Mouse (Mus musculus) effector memory CD4-positive, alpha-beta T cell, adult 5 months (primary cell): ENCODE data around the gene Cd53. TPM values are rescaled to one million over a fixed set of nuclear protein-coding genes. Genes with fewer than 3 reads are reported as not detected.

Experiments
- polyA plus RNA-seq: library from polyadenylated mRNA; unstranded; fragments of 100-300 nt; shearing (Covaris generic); gene quantifications from one replicate; pipeline ENCODE4 v1.2.1, GENCODE M21; 2017

Cd53 gene
- 1,173 TPM for polyA plus RNA-seq

GRCm38 (mm10) chr3:106789930-106790329 lies at the start of gene Cd53:
Cd53 (minus strand) TSS chr3:106790149.

DNA sequence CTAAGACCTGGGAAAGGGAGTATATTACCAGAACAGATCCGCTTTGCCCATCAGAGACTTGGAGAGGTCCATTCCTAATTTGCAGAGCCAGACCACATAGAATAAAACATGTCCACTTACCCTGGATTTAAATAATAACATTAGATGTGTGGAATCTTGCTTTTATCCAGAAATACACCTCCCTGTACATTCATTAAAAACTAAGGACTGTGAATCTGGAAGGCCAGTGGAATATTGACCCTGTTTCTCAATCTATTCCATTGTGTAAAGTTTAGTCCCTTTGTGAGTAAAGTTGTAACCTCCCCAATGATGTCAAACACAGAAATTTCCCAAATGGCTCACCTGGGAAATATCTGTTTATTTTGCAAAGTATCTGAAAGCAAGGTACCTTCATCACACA lies 36.2 kb upstream of the Cd53 start, which contains the start of gene Olfr266:
Gene Olfr266, minus strand, starts transcription at position 101 of the 400 bp plus-strand sequence.

Other genes with a start within 250 kb of the Cd53 start
- 27.2 TPM for gene Dram2, start 242.4 kb downstream of the Cd53 start, polyA plus RNA-seq
- gene Cept1, start 242.3 kb downstream of the Cd53 start, polyA plus RNA-seq: 96.8 TPM
- gene Lrif1, start 105.2 kb downstream of the Cd53 start, polyA plus RNA-seq: 47.0 TPM
- gene Olfr266, start 36.1 kb upstream of the Cd53 start, polyA plus RNA-seq: not detected
- gene Kcna3, start 246.0 kb upstream of the Cd53 start, polyA plus RNA-seq: 49.9 TPM